Mouse (Mus musculus): ENCODE results near the gene Adcy3. TPM values are rescaled to one million over a fixed set of nuclear protein-coding genes. Genes with fewer than 3 reads are reported as not detected.
A peak's percentile ranks its signal among the peaks of the same experiment; 100 is the strongest.
"Not testable (repeated sequence)": the region's sequence is repeated elsewhere in the genome, so short reads cannot be mapped to it uniquely, and the experiment has no call there.

Adcy3 gene
- polyA plus RNA-seq, 1 experiment from 2014 or later, result 0.91 TPM

- no peak overlapping the region for H3K4me2 ChIP-seq
- WGBS (ENCODE audit: insufficient replicate concordance), result 68% methylated on average over 15 of the region's 15 CpGs
- H3K36me3 ChIP-seq (replicated peaks), result peaks cover 27% of the 10 kb centered on the region
- no peak for ATAC-seq (ENCODE audit: insufficient read depth)
- H3K9me3 ChIP-seq (replicated peaks), result no peaks in the 10 kb centered on the region
- no peaks in the 10 kb centered on the region for H3K27me3 ChIP-seq
- H3K27ac ChIP-seq (replicated peaks), result no peak overlapping the region
- no peak overlapping the region for H3K9ac ChIP-seq
- no peaks in the 10 kb centered on the region for H3K4me1 ChIP-seq (replicated peaks)
- no peak overlapping the region for H3K4me3 ChIP-seq (replicated peaks)
These were observed 75.7 kb downstream of the Adcy3 start for GRCm38 (mm10) chr12:4208405-4209133.

DNA sequence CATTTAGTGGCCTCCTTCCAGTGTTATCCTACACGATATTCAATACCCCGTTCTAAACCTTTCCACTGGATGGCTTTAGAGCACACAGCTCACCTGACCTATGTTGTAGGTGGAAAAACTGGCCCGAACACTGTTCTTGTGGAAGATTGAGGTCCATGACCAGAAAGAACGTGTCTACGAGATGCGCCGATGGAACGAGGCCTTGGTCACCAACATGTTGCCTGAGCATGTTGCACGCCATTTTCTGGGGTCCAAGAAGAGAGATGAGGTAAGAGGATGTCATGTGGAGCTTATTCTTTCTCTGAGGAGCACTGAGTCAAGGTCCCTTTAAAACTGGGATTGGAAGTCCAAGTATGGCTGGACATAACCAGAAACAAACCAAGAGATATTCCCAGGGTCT lies 76.3 kb downstream of the Adcy3 start:
- ATAC-seq (ENCODE audit: insufficient read depth), result no peak
- peaks cover 33% of the 10 kb centered on the region for H3K36me3 ChIP-seq (replicated peaks)
- WGBS (ENCODE audit: insufficient replicate concordance), result 90% methylated on average over 9 of the region's 9 CpGs

DNA sequence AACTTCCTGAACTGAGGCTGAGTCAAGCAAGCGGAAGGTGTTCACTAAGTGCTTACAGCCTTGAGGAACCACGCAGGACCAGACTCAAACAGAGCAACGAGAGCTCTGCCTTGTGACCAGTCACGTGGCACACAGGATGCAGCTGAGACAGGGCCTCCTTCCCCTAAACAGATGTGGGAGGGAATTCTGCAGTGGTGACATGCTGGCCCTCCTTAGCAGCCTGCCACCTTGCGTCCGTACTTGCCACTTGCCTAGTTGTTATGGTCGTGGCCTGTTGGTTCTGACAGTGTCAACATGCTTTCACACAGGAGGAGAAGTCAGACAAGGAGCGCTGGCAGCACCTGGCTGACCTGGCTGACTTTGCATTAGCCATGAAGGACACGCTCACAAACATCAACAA lies 78.3 kb downstream of the Adcy3 start:
- ATAC-seq (ENCODE audit: insufficient read depth), result no peak
- no peak overlapping the region for H3K27ac ChIP-seq (replicated peaks)
- no peak overlapping the region for H3K4me3 ChIP-seq (replicated peaks)
- no peaks in the 10 kb centered on the region for H3K4me1 ChIP-seq (replicated peaks)
- no peak overlapping the region for H3K9ac ChIP-seq
- no peaks in the 10 kb centered on the region for H3K27me3 ChIP-seq
- H3K4me2 ChIP-seq, result no peak overlapping the region
- WGBS (ENCODE audit: insufficient replicate concordance), result 61% methylated on average over 9 of the region's 9 CpGs
- peaks cover 53% of the 10 kb centered on the region for H3K36me3 ChIP-seq (replicated peaks)
- no peaks in the 10 kb centered on the region for H3K9me3 ChIP-seq (replicated peaks)

More for the DNA sequence above, 76.3 kb downstream of the Adcy3 start:
- Histone ChIP-seq H3K9me3 (replicated peaks) (no peaks in the 10 kb centered on the region), H3K27me3 (no peaks in the 10 kb centered on the region), H3K4me3 (replicated peaks) (no peak overlapping the region), H3K4me1 (replicated peaks) (no peaks in the 10 kb centered on the region), H3K27ac (replicated peaks) (no peak overlapping the region), H3K4me2 (no peak overlapping the region), H3K9ac (no peak overlapping the region)

- ATAC-seq (ENCODE audit: insufficient read depth), result no peak
These were observed 80.0 kb downstream of the Adcy3 start for GRCm38 (mm10) chr12:4212908-4213307.

DNA sequence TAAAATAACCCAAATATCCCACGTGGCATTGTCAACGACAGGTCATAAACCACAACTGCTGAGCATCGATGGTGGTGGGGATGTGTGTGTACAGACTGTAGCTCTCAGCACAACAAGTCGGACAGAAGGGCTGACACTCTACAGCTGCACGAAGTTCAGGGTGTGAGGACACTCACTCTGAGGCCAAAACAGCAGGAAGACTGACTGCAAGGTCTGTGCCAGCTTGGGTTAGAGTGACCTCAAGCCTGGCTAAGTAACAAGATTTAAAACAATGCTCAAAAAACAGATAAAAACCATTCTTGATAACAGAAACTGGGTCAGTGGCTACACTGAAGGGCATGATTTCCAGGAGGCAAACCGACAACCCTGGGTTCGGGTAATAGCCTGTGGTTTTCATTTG lies 97.3 kb downstream of the Adcy3 start:
- no peaks in the 10 kb centered on the region for H3K27me3 ChIP-seq
- no peak overlapping the region for H3K4me3 ChIP-seq (replicated peaks)
- H3K4me2 ChIP-seq, result no peak overlapping the region
- H3K36me3 ChIP-seq (replicated peaks), result peaks cover 53% of the 10 kb centered on the region
- ATAC-seq (ENCODE audit: insufficient read depth), result no peak
- peaks cover 23% of the 10 kb centered on the region for H3K4me1 ChIP-seq (replicated peaks)
- WGBS (ENCODE audit: insufficient replicate concordance), result 80% methylated on average over 7 of the region's 7 CpGs
- no peak overlapping the region for H3K9ac ChIP-seq
- no peaks in the 10 kb centered on the region for H3K9me3 ChIP-seq (replicated peaks)
- no peak overlapping the region for H3K27ac ChIP-seq (replicated peaks)

More at GRCm38 (mm10) chr12:4212908-4213307, 80.0 kb downstream of the Adcy3 start:
- Histone ChIP-seq H3K4me1 (replicated peaks) (no peaks in the 10 kb centered on the region), H3K4me3 (replicated peaks) (no peak overlapping the region), H3K4me2 (no peak overlapping the region), H3K9me3 (replicated peaks) (no peaks in the 10 kb centered on the region), H3K36me3 (replicated peaks) (peaks cover 70% of the 10 kb centered on the region), H3K9ac (no peak overlapping the region), H3K27me3 (no peaks in the 10 kb centered on the region), H3K27ac (replicated peaks) (no peak overlapping the region)
- 65% methylated on average over 8 of the region's 8 CpGs for WGBS (ENCODE audit: insufficient replicate concordance)

- ATAC-seq (ENCODE audit: insufficient read depth), result no peak
- Histone ChIP-seq H3K27ac (replicated peaks) (0 out of 2 replicates have a peak overlapping the region, but pooled peaks have one; percentile 4), H3K36me3 (replicated peaks) (peaks cover 28% of the 10 kb centered on the region), H3K4me1 (replicated peaks) (peaks cover 23% of the 10 kb centered on the region), H3K9ac (peak overlapping the region; percentile 69), H3K27me3 (no peaks in the 10 kb centered on the region), H3K9me3 (replicated peaks) (no peaks in the 10 kb centered on the region), H3K4me2 (peak overlapping the region; percentile 78), H3K4me3 (replicated peaks) (peak overlapping the region; percentile 81)
- 10% methylated on average over 4 of the region's 4 CpGs for WGBS (ENCODE audit: insufficient replicate concordance)
These were observed 99.9 kb downstream of the Adcy3 start for GRCm38 (mm10) chr12:4232777-4233176.

GRCm38 (mm10) chr12:4233572-4234508 lies 100.9 kb downstream of the Adcy3 start, which contains the start of the genes Ptrhd1 and Cenpo:
Gene Ptrhd1 (plus strand): TSS chr12:4234027.
Gene Cenpo (minus strand): TSS chr12:4234294.
- H3K4me1 ChIP-seq (replicated peaks), result peaks cover 23% of the 10 kb centered on the region
- peak within 1 kb of the TSS; percentile 69 for H3K9ac ChIP-seq
- H3K4me3 ChIP-seq (replicated peaks), result peak within 1 kb of the TSS; percentile 81
- peak within 1 kb of the TSS; percentile 92 for H3K27ac ChIP-seq (replicated peaks)
- H3K9me3 ChIP-seq (replicated peaks), result no peaks in the 10 kb centered on the region
- H3K4me2 ChIP-seq, result peak within 1 kb of the TSS; percentile 78
- peak; percentile 95 for ATAC-seq (ENCODE audit: insufficient read depth)
- H3K36me3 ChIP-seq (replicated peaks), result peaks cover 22% of the 10 kb centered on the region
- under 1% methylated on average over 50 of the region's 50 CpGs for WGBS (ENCODE audit: insufficient replicate concordance)
- no peaks in the 10 kb centered on the region for H3K27me3 ChIP-seq

- Histone ChIP-seq H3K9me3 (replicated peaks) (no peaks in the 10 kb centered on the region), H3K27me3 (no peaks in the 10 kb centered on the region), H3K9ac (no peak overlapping the region), H3K4me2 (no peak overlapping the region), H3K36me3 (replicated peaks) (0 out of 2 replicates have a peak, but pooled peaks cover 3% of the 10 kb centered on the region), H3K4me1 (replicated peaks) (peaks cover 13% of the 10 kb centered on the region), H3K27ac (replicated peaks) (no peak overlapping the region), H3K4me3 (replicated peaks) (no peak overlapping the region)
- 79% methylated on average over 15 of the region's 15 CpGs for WGBS (ENCODE audit: insufficient replicate concordance)
- no peak for ATAC-seq (ENCODE audit: insufficient read depth)
These were observed 104.6 kb downstream of the Adcy3 start for GRCm38 (mm10) chr12:4237481-4237880.

DNA sequence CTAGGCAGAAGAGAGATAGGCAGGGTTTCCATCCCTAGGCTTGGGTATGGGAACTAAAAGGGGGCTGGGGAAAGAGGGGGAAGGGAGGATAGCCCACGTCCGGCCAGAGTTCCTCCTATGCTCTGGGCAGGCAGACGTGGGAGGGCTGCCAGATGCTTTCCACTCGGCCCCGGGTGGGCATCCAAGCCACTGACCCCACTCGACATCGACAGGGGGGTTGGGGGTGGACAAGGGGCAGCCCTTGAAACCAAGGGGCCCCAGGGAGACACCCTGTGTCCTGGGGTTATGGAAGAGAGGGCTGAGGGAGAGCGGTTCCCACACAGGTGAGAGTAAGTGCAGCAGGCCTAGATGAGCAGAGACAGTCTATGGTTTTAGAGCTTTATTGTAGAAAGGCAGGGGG lies 107.4 kb downstream of the Adcy3 start:
- not testable (repeated sequence) for H3K4me1 ChIP-seq (replicated peaks); H3K27ac ChIP-seq (replicated peaks); H3K27me3 ChIP-seq; H3K4me3 ChIP-seq (replicated peaks); H3K9ac ChIP-seq; H3K9me3 ChIP-seq (replicated peaks); ATAC-seq (ENCODE audit: insufficient read depth); H3K4me2 ChIP-seq; H3K36me3 ChIP-seq (replicated peaks)
- 70% methylated on average over 8 of the region's 8 CpGs for WGBS (ENCODE audit: insufficient replicate concordance)

DNA sequence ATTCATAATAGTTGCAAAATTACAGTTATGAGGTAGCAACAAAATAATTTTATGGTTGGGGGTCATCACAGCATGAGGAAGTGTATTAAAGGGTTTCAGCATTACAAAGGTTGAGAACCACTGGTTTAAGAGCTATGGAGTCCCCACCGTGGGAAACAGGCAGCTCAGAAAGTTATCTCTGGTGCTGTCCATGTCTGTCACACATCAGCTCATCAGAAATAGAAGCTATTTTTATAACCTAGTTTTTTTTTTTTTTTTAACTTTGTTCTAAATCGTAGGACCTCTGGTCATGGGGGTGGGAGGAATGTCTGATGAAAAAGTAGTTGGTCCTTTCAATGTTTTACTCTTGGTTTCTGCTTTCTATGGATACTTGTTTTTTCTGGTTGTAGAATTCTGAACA lies 110.9 kb downstream of the Adcy3 start:
- H3K4me2 ChIP-seq, result no peak overlapping the region

GRCm38 (mm10) chr12:4245742-4246141 lies 112.8 kb downstream of the Adcy3 start:
- H3K4me3 ChIP-seq (replicated peaks), result no peak overlapping the region
- no peaks in the 10 kb centered on the region for H3K36me3 ChIP-seq (replicated peaks)
- H3K4me1 ChIP-seq (replicated peaks), result no peaks in the 10 kb centered on the region
- ATAC-seq (ENCODE audit: insufficient read depth), result no peak
- H3K4me2 ChIP-seq, result no peak overlapping the region
- H3K27me3 ChIP-seq, result no peaks in the 10 kb centered on the region
- H3K27ac ChIP-seq (replicated peaks), result no peak overlapping the region
- no peak overlapping the region for H3K9ac ChIP-seq
- no peaks in the 10 kb centered on the region for H3K9me3 ChIP-seq (replicated peaks)
- WGBS (ENCODE audit: insufficient replicate concordance), result 74% methylated on average over 10 of the region's 10 CpGs

More for the DNA sequence above, 110.9 kb downstream of the Adcy3 start:
- no peaks in the 10 kb centered on the region for H3K4me1 ChIP-seq (replicated peaks)
- no peaks in the 10 kb centered on the region for H3K27me3 ChIP-seq
- no peak for ATAC-seq (ENCODE audit: insufficient read depth)
- no peak overlapping the region for H3K4me3 ChIP-seq (replicated peaks)
- H3K27ac ChIP-seq (replicated peaks), result no peak overlapping the region
- 53% methylated on average over 2 of the region's 2 CpGs for WGBS (ENCODE audit: insufficient replicate concordance)
- no peaks in the 10 kb centered on the region for H3K9me3 ChIP-seq (replicated peaks)
- no peak overlapping the region for H3K9ac ChIP-seq
- H3K36me3 ChIP-seq (replicated peaks), result no peaks in the 10 kb centered on the region
